Mouse (Mus musculus): ENCODE results near the gene Lhx5. TPM values are rescaled to one million over a fixed set of nuclear protein-coding genes. Genes with fewer than 3 reads are reported as not detected.
A peak's percentile ranks its signal among the peaks of the same experiment; 100 is the strongest.

Lhx5 gene
- polyA plus RNA-seq (2014; fragmentation: Nextera tagmentation; extraction: Ambion mirVana): 20.4 and 23.1 TPM in 2 replicates

DNA sequence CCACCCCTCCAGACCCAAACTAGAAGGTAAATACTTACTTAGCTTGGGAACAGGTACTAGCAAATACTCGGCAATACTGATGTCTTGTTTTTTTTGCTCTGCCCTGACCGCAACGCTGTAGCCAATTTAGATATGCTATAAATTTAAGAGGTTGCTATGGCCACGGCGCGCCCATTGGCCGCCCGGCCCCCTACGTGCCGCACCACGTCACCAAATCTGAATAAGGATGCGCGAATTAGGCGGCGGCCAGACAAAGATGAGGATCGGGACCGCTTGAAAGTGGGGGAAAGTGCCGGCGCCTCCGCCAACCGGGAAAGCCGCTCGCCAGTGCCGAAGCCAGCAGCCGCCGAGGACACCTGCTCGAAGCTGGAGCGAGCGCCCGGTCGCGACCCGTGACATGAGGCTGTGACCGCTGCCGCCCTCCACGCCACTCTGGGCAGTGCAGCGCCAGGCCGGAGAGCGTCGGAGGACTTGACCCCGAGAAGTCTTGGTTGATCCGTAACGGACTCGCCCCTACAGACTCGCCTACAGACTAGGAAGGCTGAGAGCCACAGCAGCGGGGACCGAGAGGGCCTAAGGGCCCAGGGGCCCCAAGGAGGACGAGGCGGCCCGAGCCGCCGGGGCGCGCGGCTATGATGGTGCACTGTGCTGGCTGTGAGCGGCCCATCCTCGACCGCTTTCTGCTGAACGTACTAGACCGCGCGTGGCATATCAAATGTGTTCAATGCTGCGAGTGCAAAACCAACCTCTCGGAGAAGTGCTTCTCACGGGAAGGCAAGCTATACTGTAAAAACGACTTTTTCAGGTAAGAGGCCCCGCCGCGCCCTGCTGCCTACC is at the start of gene Lhx5:
Lhx5 (plus strand) TSS at position 51 of the 837 bp plus-strand sequence.
- ATAC-seq (ENCODE audit: low FRiP score) (peak; percentile 80), DNase-seq (ENCODE audit: low spot score) (peak; percentile 87)
- Histone ChIP-seq H3K27me3 (ENCODE audit: control insufficient read depth, insufficient read depth, low read length) (peaks cover 88% of the 10 kb centered on the region), H3K9ac (peak within 1 kb of the TSS; percentile 95), H3K4me3 (replicated peaks; ENCODE audit: low read length) (peak within 1 kb of the TSS; percentile 77), H3K4me2 (replicated peaks) (peak within 1 kb of the TSS; percentile 71), H3K36me3 (replicated peaks; ENCODE audit: control insufficient read depth, insufficient read depth) (peaks cover 6% of the 10 kb centered on the region; the same call in 1 of the 2 replicates), H3K27ac (peak within 1 kb of the TSS; percentile 95), H3K9me3 (ENCODE audit: control insufficient read depth, low read length) (no peaks in the 10 kb centered on the region), H3K4me1 (replicated peaks; ENCODE audit: control insufficient read depth, insufficient read depth, low read length) (no peaks in the 10 kb centered on the region; the same call in 1 of the 2 replicates)
- under 1% methylated on average over 69 of the region's 69 CpGs for WGBS

DNA sequence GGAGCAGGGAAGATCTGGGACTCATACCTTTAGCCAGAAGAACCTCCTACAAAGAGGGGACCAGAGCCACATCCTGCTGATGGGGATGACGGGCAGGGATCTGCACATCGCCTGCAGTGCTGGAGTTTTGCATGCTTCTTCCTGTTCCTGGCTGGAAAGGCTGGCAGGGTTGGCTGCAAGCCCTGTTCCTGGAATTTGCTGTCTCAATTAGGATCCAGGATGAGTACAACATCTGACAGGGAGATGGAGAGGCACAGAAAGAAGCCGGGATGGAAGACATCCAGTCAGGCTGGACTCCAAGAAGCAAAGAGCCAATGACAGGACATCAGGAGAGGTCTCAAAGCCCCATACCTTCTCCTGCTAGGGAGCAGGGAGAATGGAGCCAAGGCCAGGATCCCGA is 45.1 kb upstream of the Lhx5 start:
- Histone ChIP-seq H3K36me3 (replicated peaks; ENCODE audit: control insufficient read depth, insufficient read depth) (no peaks in the 10 kb centered on the region), H3K27me3 (ENCODE audit: control insufficient read depth, insufficient read depth, low read length) (no peaks in the 10 kb centered on the region), H3K4me3 (replicated peaks; ENCODE audit: low read length) (no peak overlapping the region), H3K4me2 (replicated peaks) (no peak overlapping the region), H3K4me1 (replicated peaks; ENCODE audit: control insufficient read depth, insufficient read depth, low read length) (no peaks in the 10 kb centered on the region; the same call in 1 of the 2 replicates), H3K27ac (no peak overlapping the region), H3K9ac (no peak overlapping the region), H3K9me3 (ENCODE audit: control insufficient read depth, low read length) (no peaks in the 10 kb centered on the region)
- WGBS: 77% methylated on average over 4 of the region's 4 CpGs
- no peak for ATAC-seq (ENCODE audit: low FRiP score)
- no peak for DNase-seq (ENCODE audit: low spot score)

GRCm38 (mm10) chr5:120388765-120389164 is 42.7 kb upstream of the Lhx5 start:
- no peak for ATAC-seq (ENCODE audit: low FRiP score)
- WGBS: 22% methylated on average over 9 of the region's 9 CpGs
- no peaks in the 10 kb centered on the region for H3K36me3 ChIP-seq (replicated peaks; ENCODE audit: control insufficient read depth, insufficient read depth)

DNA sequence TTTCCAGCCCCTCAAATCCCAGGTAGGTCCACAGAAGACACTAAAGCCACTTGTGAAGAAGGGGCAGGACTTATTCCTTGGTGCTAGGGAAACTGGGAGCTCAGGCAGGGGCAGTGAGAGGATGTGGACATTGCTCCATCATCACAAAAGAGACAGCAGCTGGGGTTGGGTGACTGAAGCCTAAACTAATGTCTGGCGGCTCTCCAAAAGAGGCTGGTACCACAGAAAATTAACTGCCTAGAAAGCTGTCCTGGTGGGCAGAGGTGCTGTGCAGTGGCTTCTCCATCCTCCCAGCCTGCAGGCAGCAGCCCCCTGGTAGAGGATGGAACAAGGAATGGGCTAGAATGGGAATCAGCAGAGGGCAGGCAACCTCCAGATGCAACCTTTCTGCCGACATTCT is 41.5 kb upstream of the Lhx5 start:
- Histone ChIP-seq H3K27me3 (ENCODE audit: control insufficient read depth, insufficient read depth, low read length) (no peaks in the 10 kb centered on the region), H3K36me3 (replicated peaks; ENCODE audit: control insufficient read depth, insufficient read depth) (no peaks in the 10 kb centered on the region), H3K4me1 (replicated peaks; ENCODE audit: control insufficient read depth, insufficient read depth, low read length) (peaks cover 13% of the 10 kb centered on the region), H3K9ac (no peak overlapping the region), H3K9me3 (ENCODE audit: control insufficient read depth, low read length) (no peaks in the 10 kb centered on the region), H3K27ac (no peak overlapping the region), H3K4me3 (replicated peaks; ENCODE audit: low read length) (no peak overlapping the region), H3K4me2 (replicated peaks) (no peak overlapping the region)
- ATAC-seq (ENCODE audit: low FRiP score) (no peak), DNase-seq (ENCODE audit: low spot score) (no peak)
- WGBS: 67% methylated on average over 2 of the region's 2 CpGs

More at GRCm38 (mm10) chr5:120388765-120389164, 42.7 kb upstream of the Lhx5 start:
- Histone ChIP-seq H3K4me1 (replicated peaks; ENCODE audit: control insufficient read depth, insufficient read depth, low read length) (peaks cover 4% of the 10 kb centered on the region), H3K27me3 (ENCODE audit: control insufficient read depth, insufficient read depth, low read length) (no peaks in the 10 kb centered on the region), H3K27ac (no peak overlapping the region), H3K9ac (no peak overlapping the region), H3K4me3 (replicated peaks; ENCODE audit: low read length) (no peak overlapping the region), H3K4me2 (replicated peaks) (no peak overlapping the region), H3K9me3 (ENCODE audit: control insufficient read depth, low read length) (no peaks in the 10 kb centered on the region)
- DNase-seq (ENCODE audit: low spot score): no peak

GRCm38 (mm10) chr5:120393871-120394667 is 37.4 kb upstream of the Lhx5 start:
- DNase-seq (ENCODE audit: low spot score) (no peak), ATAC-seq (ENCODE audit: low FRiP score) (peak; percentile 43; the same call in 1 of the 2 replicates)
- WGBS: 7% methylated on average over 23 of the region's 25 CpGs
- Histone ChIP-seq H3K9ac (no peak overlapping the region), H3K27ac (peak overlapping the region; percentile 62), H3K4me1 (replicated peaks; ENCODE audit: control insufficient read depth, insufficient read depth, low read length) (peaks cover 21% of the 10 kb centered on the region), H3K4me2 (replicated peaks) (no peak overlapping the region), H3K9me3 (ENCODE audit: control insufficient read depth, low read length) (no peaks in the 10 kb centered on the region), H3K36me3 (replicated peaks; ENCODE audit: control insufficient read depth, insufficient read depth) (no peaks in the 10 kb centered on the region), H3K4me3 (replicated peaks; ENCODE audit: low read length) (no peak overlapping the region), H3K27me3 (ENCODE audit: control insufficient read depth, insufficient read depth, low read length) (peaks cover 6% of the 10 kb centered on the region)

DNA sequence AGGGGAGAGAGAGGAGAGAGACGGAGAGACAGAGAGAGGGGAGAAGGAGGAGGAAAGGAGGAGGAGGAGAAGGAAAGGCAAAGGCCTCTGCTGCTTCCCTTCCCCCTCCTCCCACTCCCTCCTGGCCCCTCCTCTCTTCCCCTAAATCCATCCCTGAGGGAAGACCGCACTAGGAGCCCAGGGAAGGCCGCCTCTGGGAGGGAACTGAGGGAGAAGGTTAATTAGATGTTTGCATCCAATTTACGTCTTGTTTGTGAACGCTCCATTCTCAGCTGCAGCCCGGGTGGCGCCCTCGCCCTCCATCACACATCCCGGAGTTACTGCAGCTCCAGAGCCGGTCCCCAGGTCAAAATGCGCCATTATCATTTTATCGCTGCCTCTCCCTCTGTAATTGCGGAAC is 33.5 kb upstream of the Lhx5 start:
- DNase-seq (ENCODE audit: low spot score): no peak
- Histone ChIP-seq H3K4me3 (replicated peaks; ENCODE audit: low read length) (no peak overlapping the region), H3K27ac (peak overlapping the region; percentile 59), H3K9me3 (ENCODE audit: control insufficient read depth, low read length) (no peaks in the 10 kb centered on the region), H3K4me2 (replicated peaks) (0 out of 2 replicates have a peak overlapping the region, but pooled peaks have one; percentile 2), H3K4me1 (replicated peaks; ENCODE audit: control insufficient read depth, insufficient read depth, low read length) (peaks cover 21% of the 10 kb centered on the region), H3K9ac (no peak overlapping the region), H3K27me3 (ENCODE audit: control insufficient read depth, insufficient read depth, low read length) (peaks cover 11% of the 10 kb centered on the region), H3K36me3 (replicated peaks; ENCODE audit: control insufficient read depth, insufficient read depth) (no peaks in the 10 kb centered on the region)
- no peak for ATAC-seq (ENCODE audit: low FRiP score)
- 3% methylated on average over 13 of the region's 13 CpGs for WGBS

- ATAC-seq (ENCODE audit: low FRiP score): no peak
- 73% methylated on average over 12 of the region's 12 CpGs for WGBS
- no peaks in the 10 kb centered on the region for H3K27me3 ChIP-seq (ENCODE audit: control insufficient read depth, insufficient read depth, low read length)
Measured at GRCm38 (mm10) chr5:120404831-120405591, 26.5 kb upstream of the Lhx5 start.

DNA sequence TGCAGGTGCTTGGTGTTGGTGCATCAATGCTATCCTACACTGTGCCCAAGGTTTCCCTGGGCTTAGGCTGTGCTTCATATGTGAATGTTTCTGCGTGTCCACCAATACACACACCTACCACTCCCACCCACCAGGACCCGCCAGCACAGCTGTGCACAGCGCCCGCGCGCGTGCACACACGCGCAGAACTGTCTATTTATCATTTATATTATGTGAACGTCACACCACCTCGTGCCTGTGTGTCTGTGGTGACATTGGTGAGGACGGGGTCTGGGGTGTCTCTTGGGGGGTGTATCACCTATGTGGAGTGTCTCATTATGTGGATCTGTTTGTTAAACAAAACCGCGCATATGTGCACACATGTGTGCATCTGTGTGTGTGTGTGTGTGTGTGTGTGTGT is 22.6 kb upstream of the Lhx5 start:
- Histone ChIP-seq H3K36me3 (replicated peaks; ENCODE audit: control insufficient read depth, insufficient read depth) (no peaks in the 10 kb centered on the region), H3K4me1 (replicated peaks; ENCODE audit: control insufficient read depth, insufficient read depth, low read length) (peaks cover 16% of the 10 kb centered on the region), H3K9ac (peak overlapping the region; percentile 52), H3K4me2 (replicated peaks) (peak overlapping the region; percentile 54), H3K27ac (peak overlapping the region; percentile 92), H3K27me3 (ENCODE audit: control insufficient read depth, insufficient read depth, low read length) (no peaks in the 10 kb centered on the region), H3K4me3 (replicated peaks; ENCODE audit: low read length) (peak overlapping the region; percentile 18), H3K9me3 (ENCODE audit: control insufficient read depth, low read length) (no peaks in the 10 kb centered on the region)
- WGBS: 45% methylated on average over 14 of the region's 14 CpGs
- DNase-seq (ENCODE audit: low spot score): no peak
- peak; percentile 41 for ATAC-seq (ENCODE audit: low FRiP score)

More at GRCm38 (mm10) chr5:120404831-120405591, 26.5 kb upstream of the Lhx5 start:
- no peak overlapping the region for H3K9ac ChIP-seq
- no peaks in the 10 kb centered on the region for H3K36me3 ChIP-seq (replicated peaks; ENCODE audit: control insufficient read depth, insufficient read depth)
- no peak overlapping the region for H3K4me2 ChIP-seq (replicated peaks)
- no peak overlapping the region for H3K4me3 ChIP-seq (replicated peaks; ENCODE audit: low read length)
- DNase-seq (ENCODE audit: low spot score): no peak
- no peaks in the 10 kb centered on the region for H3K9me3 ChIP-seq (ENCODE audit: control insufficient read depth, low read length)
- H3K4me1 ChIP-seq (replicated peaks; ENCODE audit: control insufficient read depth, insufficient read depth, low read length): peaks cover 16% of the 10 kb centered on the region
- H3K27ac ChIP-seq: no peak overlapping the region

Data from hindbrain, embryonic 14.5 days (tissue).